Mouse (Mus musculus) limb, embryonic 10.5 days (tissue): Measurements from ENCODE around the gene P2rx1. TPM values are rescaled to one million over a fixed set of nuclear protein-coding genes. Genes with fewer than 3 reads are reported as not detected.

Experiments used
- DNase-seq: peaks from one replicate; pipeline ENCODE4 v3.0.0-alpha.2; 2017; ENCODE audit warnings: low spot score
- H3K27ac ChIP-seq: fragments of 300-500 bp; sonication (generic); 2 replicates; pipeline ENCODE4 v1.5.1; 2016; ENCODE audit warnings: mild to moderate bottlenecking
- H3K27me3 ChIP-seq: fragments of 300-500 bp; sonication (generic); 2 replicates; pipeline ENCODE4 v1.6.1; 2016; ENCODE audit warnings: low read depth, mild to moderate bottlenecking; ENCODE audit not compliant: poor library complexity, severe bottlenecking
- H3K36me3 ChIP-seq: fragments of 300-500 bp; sonication (generic); 2 replicates; pipeline ENCODE4 v1.6.1; 2016; ENCODE audit warnings: mild to moderate bottlenecking, moderate library complexity
- H3K4me1 ChIP-seq: fragments of 300-500 bp; sonication (generic); 2 replicates; pipeline ENCODE4 v1.6.1; 2016
- H3K4me3 ChIP-seq: fragments of 300-500 bp; sonication (generic); 2 replicates; pipeline ENCODE4 v1.5.1; 2016; ENCODE audit warnings: mild to moderate bottlenecking, moderate library complexity
- H3K9me3 ChIP-seq: fragments of 300-500 bp; sonication (generic); replicated peaks from 2 replicates; pipeline ENCODE4 v1.6.1; 2016; ENCODE audit warnings: mild to moderate bottlenecking
- WGBS: fragments of 180-500 bp; shearing (Covaris S2); methylation state at CpG from one replicate; pipeline ENCODE4 v1.1.7; 2016; 5-methylcytosine and 5-hydroxymethylcytosine counted together
- polyA plus RNA-seq: library from polyadenylated mRNA; unstranded; fragments of >200 nt; fragmentation: Nextera tagmentation; extraction: Ambion mirVana; gene quantifications from 2 replicates; pipeline ENCODE4 v1.2.1, GENCODE M21; 2016

Gene P2rx1
- polyA plus RNA-seq, 1 experiment from 2014 or later, result 0.84 TPM

GRCm38 (mm10) chr11:72961072-72961980, 37.6 kb upstream of the P2rx1 start, which contains the start of gene Atp2a3:
TSS of gene Atp2a3 (plus strand) at chr11:72961169.
- Histone ChIP-seq H3K4me1 (peaks cover 13% of the 10 kb centered on the region), H3K4me3 (peak within 1 kb of the TSS; percentile 51), H3K36me3 (no peaks in the 10 kb centered on the region), H3K27ac (no peak within 1 kb of the TSS), H3K9me3 (no peaks in the 10 kb centered on the region), H3K27me3 (peaks cover 71% of the 10 kb centered on the region)
- WGBS, result 5% methylated on average over 70 of the region's 70 CpGs
- peak; percentile 41 for DNase-seq

GRCm38 (mm10) chr11:72962378-72962777, 36.5 kb upstream of the P2rx1 start:
- DNase-seq, result no peak
- Histone ChIP-seq H3K9me3 (no peaks in the 10 kb centered on the region), H3K4me1 (peaks cover 13% of the 10 kb centered on the region), H3K36me3 (no peaks in the 10 kb centered on the region), H3K27ac (no peak overlapping the region), H3K27me3 (peaks cover 71% of the 10 kb centered on the region), H3K4me3 (no peak overlapping the region)
- 71% methylated on average over 2 of the region's 2 CpGs for WGBS

- Histone ChIP-seq H3K27me3 (peaks cover 63% of the 10 kb centered on the region), H3K4me1 (peaks cover 13% of the 10 kb centered on the region), H3K36me3 (no peaks in the 10 kb centered on the region), H3K27ac (no peak overlapping the region), H3K9me3 (no peaks in the 10 kb centered on the region), H3K4me3 (no peak overlapping the region)
- 46% methylated on average over 7 of the region's 7 CpGs for WGBS
- DNase-seq, result no peak
Measured at GRCm38 (mm10) chr11:72963058-72963788, 35.7 kb upstream of the P2rx1 start.

GRCm38 (mm10) chr11:72963789-72964294, 35.1 kb upstream of the P2rx1 start:
- H3K27ac ChIP-seq, result no peak overlapping the region
- DNase-seq, result no peak
- peaks cover 56% of the 10 kb centered on the region for H3K27me3 ChIP-seq
- WGBS, result 53% methylated on average over 3 of the region's 3 CpGs
- H3K9me3 ChIP-seq, result no peaks in the 10 kb centered on the region
- no peaks in the 10 kb centered on the region for H3K36me3 ChIP-seq
- peaks cover 13% of the 10 kb centered on the region for H3K4me1 ChIP-seq
- H3K4me3 ChIP-seq, result no peak overlapping the region

GRCm38 (mm10) chr11:72974995-72975503, 23.9 kb upstream of the P2rx1 start:
- no peaks in the 10 kb centered on the region for H3K9me3 ChIP-seq
- H3K36me3 ChIP-seq, result no peaks in the 10 kb centered on the region
- no peak overlapping the region for H3K4me3 ChIP-seq
- H3K27ac ChIP-seq, result no peak overlapping the region
- peaks cover 5% of the 10 kb centered on the region for H3K4me1 ChIP-seq
- DNase-seq, result no peak
- 0 out of 2 replicates have a peak, but pooled peaks cover 10% of the 10 kb centered on the region for H3K27me3 ChIP-seq
- WGBS, result 85% methylated on average over 13 of the region's 13 CpGs

- Histone ChIP-seq H3K4me1 (no peaks in the 10 kb centered on the region), H3K36me3 (no peaks in the 10 kb centered on the region), H3K4me3 (no peak overlapping the region), H3K27me3 (0 out of 2 replicates have a peak, but pooled peaks cover 6% of the 10 kb centered on the region), H3K9me3 (no peaks in the 10 kb centered on the region), H3K27ac (no peak overlapping the region)
- WGBS, result 86% methylated on average over 9 of the region's 9 CpGs
- no peak for DNase-seq
Measured at GRCm38 (mm10) chr11:72982516-72982915, 16.4 kb upstream of the P2rx1 start.

GRCm38 (mm10) chr11:72983283-72983682, 15.6 kb upstream of the P2rx1 start:
- no peak overlapping the region for H3K27ac ChIP-seq
- no peaks in the 10 kb centered on the region for H3K4me1 ChIP-seq
- 46% methylated on average over 5 of the region's 5 CpGs for WGBS
- 0 out of 2 replicates have a peak, but pooled peaks cover 3% of the 10 kb centered on the region for H3K27me3 ChIP-seq
- H3K9me3 ChIP-seq, result no peaks in the 10 kb centered on the region
- DNase-seq, result no peak
- H3K36me3 ChIP-seq, result no peaks in the 10 kb centered on the region
- H3K4me3 ChIP-seq, result no peak overlapping the region

GRCm38 (mm10) chr11:72986745-72987144, 12.2 kb upstream of the P2rx1 start:
- 82% methylated on average over 5 of the region's 5 CpGs for WGBS
- no peak for DNase-seq
- Histone ChIP-seq H3K4me1 (peaks cover 11% of the 10 kb centered on the region), H3K36me3 (no peaks in the 10 kb centered on the region), H3K9me3 (no peaks in the 10 kb centered on the region), H3K27me3 (no peaks in the 10 kb centered on the region), H3K27ac (no peak overlapping the region), H3K4me3 (no peak overlapping the region)

- Histone ChIP-seq H3K4me1 (peaks cover 16% of the 10 kb centered on the region), H3K4me3 (no peak overlapping the region), H3K36me3 (no peaks in the 10 kb centered on the region), H3K9me3 (no peaks in the 10 kb centered on the region), H3K27me3 (no peaks in the 10 kb centered on the region), H3K27ac (no peak overlapping the region)
- 78% methylated on average over 5 of the region's 5 CpGs for WGBS
- no peak for DNase-seq
Measured at GRCm38 (mm10) chr11:72987234-72987633, 11.7 kb upstream of the P2rx1 start.

GRCm38 (mm10) chr11:72987807-72988206, 11.1 kb upstream of the P2rx1 start:
- no peak overlapping the region for H3K27ac ChIP-seq
- H3K36me3 ChIP-seq, result no peaks in the 10 kb centered on the region
- H3K9me3 ChIP-seq, result no peaks in the 10 kb centered on the region
- no peak for DNase-seq
- 72% methylated on average over 5 of the region's 5 CpGs for WGBS
- H3K4me3 ChIP-seq, result no peak overlapping the region
- no peaks in the 10 kb centered on the region for H3K27me3 ChIP-seq
- H3K4me1 ChIP-seq, result peaks cover 17% of the 10 kb centered on the region

GRCm38 (mm10) chr11:72989044-72989443, 9.9 kb upstream of the P2rx1 start:
- 81% methylated on average over 6 of the region's 6 CpGs for WGBS
- no peak for DNase-seq
- no peak overlapping the region for H3K27ac ChIP-seq
- no peak overlapping the region for H3K4me3 ChIP-seq
- H3K4me1 ChIP-seq, result peaks cover 17% of the 10 kb centered on the region
- no peaks in the 10 kb centered on the region for H3K27me3 ChIP-seq
- no peaks in the 10 kb centered on the region for H3K9me3 ChIP-seq
- no peaks in the 10 kb centered on the region for H3K36me3 ChIP-seq

GRCm38 (mm10) chr11:72990688-72991087, 8.2 kb upstream of the P2rx1 start:
- H3K36me3 ChIP-seq, result no peaks in the 10 kb centered on the region
- H3K4me3 ChIP-seq, result no peak overlapping the region
- no peaks in the 10 kb centered on the region for H3K27me3 ChIP-seq
- no peak overlapping the region for H3K27ac ChIP-seq
- no peak for DNase-seq
- peaks cover 17% of the 10 kb centered on the region for H3K4me1 ChIP-seq
- 75% methylated on average over 9 of the region's 9 CpGs for WGBS
- no peaks in the 10 kb centered on the region for H3K9me3 ChIP-seq

GRCm38 (mm10) chr11:72991961-72992360, 6.9 kb upstream of the P2rx1 start:
- Histone ChIP-seq H3K4me3 (no peak overlapping the region), H3K9me3 (no peaks in the 10 kb centered on the region), H3K27me3 (no peaks in the 10 kb centered on the region), H3K27ac (no peak overlapping the region), H3K36me3 (no peaks in the 10 kb centered on the region), H3K4me1 (peaks cover 17% of the 10 kb centered on the region)
- 53% methylated on average over 9 of the region's 9 CpGs for WGBS
- no peak for DNase-seq
